Mouse (Mus musculus): ENCODE results near the gene Gm14214. TPM values are rescaled to one million over a fixed set of nuclear protein-coding genes. Genes with fewer than 3 reads are reported as not detected.

The Gm14214 gene
- polyA plus RNA-seq, 1 experiment from 2014 or later: not detected

DNA sequence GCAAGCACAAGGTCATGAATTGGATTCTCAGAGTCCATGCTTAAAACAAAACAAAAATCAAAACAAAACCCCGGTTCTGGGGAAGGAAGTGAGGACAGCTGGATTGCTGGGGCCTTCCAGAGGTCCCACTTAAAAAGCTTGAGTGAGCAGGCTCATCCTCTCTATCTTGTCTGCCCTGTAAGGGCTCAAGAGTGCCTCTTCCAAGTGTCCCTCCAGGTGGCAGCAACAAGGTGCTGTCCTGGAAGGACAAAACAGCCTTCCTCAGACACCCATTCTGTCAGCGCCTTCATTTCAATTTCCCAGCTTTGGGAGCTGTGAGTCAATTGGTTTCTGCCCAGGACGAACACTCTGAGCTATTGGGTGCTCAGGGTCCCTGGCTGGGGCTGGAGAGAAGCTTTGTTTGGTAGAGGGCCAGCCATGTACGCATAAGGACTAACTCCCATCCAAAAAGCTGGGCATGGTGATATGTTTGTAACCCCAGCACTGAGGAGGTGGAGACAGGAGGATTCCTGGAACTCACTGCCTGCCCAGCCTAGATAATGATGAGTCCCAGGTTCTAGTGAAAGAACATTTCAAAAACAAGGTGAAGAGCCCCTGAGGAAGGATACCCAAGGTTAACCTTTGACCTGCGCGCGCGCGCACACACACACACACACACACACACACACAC lies 4.9 kb downstream of the Gm14214 start:
- no peak overlapping the region for H3K4me2 ChIP-seq (ENCODE audit: low read depth, low read length, severe bottlenecking)
- H3K27ac ChIP-seq (ENCODE audit: low read depth, low read length): no peak overlapping the region
- no peak overlapping the region for H3K4me3 ChIP-seq (ENCODE audit: low read depth, low read length)
- H3K4me1 ChIP-seq (replicated peaks; ENCODE audit: control insufficient read depth, insufficient read depth, low read length): no peaks in the 10 kb centered on the region
- ATAC-seq (replicated peaks; ENCODE audit: low FRiP score): no peak
- no peaks in the 10 kb centered on the region for H3K9me3 ChIP-seq (ENCODE audit: control insufficient read depth, low read length)
- H3K36me3 ChIP-seq (ENCODE audit: control insufficient read depth, insufficient read depth, low read length): no peaks in the 10 kb centered on the region
- DNase-seq (ENCODE audit: low spot score): no peak
- H3K9ac ChIP-seq (ENCODE audit: low read length): no peak overlapping the region
- no peaks in the 10 kb centered on the region for H3K27me3 ChIP-seq (ENCODE audit: control insufficient read depth, insufficient read depth, low read length)
- WGBS: 82% methylated on average over 9 of the region's 9 CpGs

DNA sequence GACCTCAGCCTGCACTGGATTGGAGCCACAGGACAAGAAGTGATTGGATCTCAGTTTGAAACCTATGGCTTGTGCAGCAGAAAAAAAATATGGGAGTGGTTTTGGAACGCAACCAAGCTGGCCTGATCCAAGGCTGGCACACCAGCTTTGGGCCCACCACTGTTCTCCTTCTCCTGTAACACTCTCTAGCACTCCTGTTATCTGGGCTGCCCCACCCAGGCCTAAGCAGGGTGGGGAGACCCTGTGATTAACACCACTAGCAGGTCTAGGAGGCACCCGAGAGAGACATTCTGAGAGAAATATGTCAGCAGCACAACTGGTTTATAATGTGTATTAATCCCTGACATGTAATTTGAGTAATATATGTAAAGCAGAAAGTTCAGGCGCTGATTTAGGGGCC lies 6.6 kb downstream of the Gm14214 start:
- DNase-seq (ENCODE audit: low spot score): no peak
- no peaks in the 10 kb centered on the region for H3K4me1 ChIP-seq (replicated peaks; ENCODE audit: control insufficient read depth, insufficient read depth, low read length)
- no peak overlapping the region for H3K4me2 ChIP-seq (ENCODE audit: low read depth, low read length, severe bottlenecking)
- ATAC-seq (replicated peaks; ENCODE audit: low FRiP score): no peak
- H3K9ac ChIP-seq (ENCODE audit: low read length): no peak overlapping the region
- H3K27ac ChIP-seq (ENCODE audit: low read depth, low read length): no peak overlapping the region
- H3K9me3 ChIP-seq (ENCODE audit: control insufficient read depth, low read length): no peaks in the 10 kb centered on the region
- H3K27me3 ChIP-seq (ENCODE audit: control insufficient read depth, insufficient read depth, low read length): no peaks in the 10 kb centered on the region
- H3K36me3 ChIP-seq (ENCODE audit: control insufficient read depth, insufficient read depth, low read length): no peaks in the 10 kb centered on the region
- 81% methylated on average over 3 of the region's 3 CpGs for WGBS
- no peak overlapping the region for H3K4me3 ChIP-seq (ENCODE audit: low read depth, low read length)

DNA sequence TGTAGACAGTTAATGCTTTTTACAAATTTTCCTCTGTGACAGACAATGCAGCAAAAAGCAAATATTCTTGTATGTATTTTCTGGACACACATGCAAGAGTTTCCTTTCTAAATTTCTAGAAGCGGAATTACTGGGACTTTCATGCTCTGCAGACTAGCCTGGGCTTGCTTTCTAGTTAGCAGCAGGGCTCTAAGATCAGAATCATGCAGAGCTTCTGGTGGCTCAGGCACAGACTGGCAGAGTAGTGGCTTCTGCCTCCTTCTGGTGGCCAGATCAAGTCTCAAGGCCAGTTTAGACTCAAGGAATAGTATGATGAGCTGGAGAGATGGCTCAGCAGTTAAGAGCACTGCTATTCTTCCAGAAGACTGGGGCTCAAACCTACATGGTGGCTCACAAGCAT lies 11.4 kb downstream of the Gm14214 start:
- no peak overlapping the region for H3K4me3 ChIP-seq (ENCODE audit: low read depth, low read length)
- H3K27me3 ChIP-seq (ENCODE audit: control insufficient read depth, insufficient read depth, low read length): no peaks in the 10 kb centered on the region
- H3K36me3 ChIP-seq (ENCODE audit: control insufficient read depth, insufficient read depth, low read length): no peaks in the 10 kb centered on the region
- no peak overlapping the region for H3K4me2 ChIP-seq (ENCODE audit: low read depth, low read length, severe bottlenecking)
- no peaks in the 10 kb centered on the region for H3K4me1 ChIP-seq (replicated peaks; ENCODE audit: control insufficient read depth, insufficient read depth, low read length)
- no peak overlapping the region for H3K9ac ChIP-seq (ENCODE audit: low read length)
- H3K27ac ChIP-seq (ENCODE audit: low read depth, low read length): no peak overlapping the region
- no peak for ATAC-seq (replicated peaks; ENCODE audit: low FRiP score)
- no peak for DNase-seq (ENCODE audit: low spot score)
- no peaks in the 10 kb centered on the region for H3K9me3 ChIP-seq (ENCODE audit: control insufficient read depth, low read length)
- 92% methylated on average over 1 of the region's 1 CpGs for WGBS

DNA sequence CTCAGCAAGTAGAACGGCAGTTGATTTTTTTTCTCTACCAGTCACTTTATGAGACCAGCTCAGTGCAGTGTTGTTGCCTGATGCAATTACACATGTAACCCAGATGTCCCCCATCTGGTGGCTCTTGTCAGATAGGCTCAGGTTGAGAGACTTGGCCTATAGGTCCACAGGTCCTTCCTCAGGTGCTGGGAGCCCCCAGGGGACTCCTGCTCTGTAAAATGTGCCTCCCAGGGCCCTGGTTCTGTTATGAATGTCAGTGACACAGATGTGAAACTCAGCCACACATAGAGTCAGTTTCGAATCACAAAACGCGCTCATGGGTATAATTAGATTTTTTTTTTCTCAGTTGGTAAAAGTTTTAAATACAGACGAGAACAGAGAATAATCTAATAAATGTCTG lies 12.1 kb downstream of the Gm14214 start:
- Histone ChIP-seq H3K9ac (ENCODE audit: low read length) (no peak overlapping the region), H3K4me2 (ENCODE audit: low read depth, low read length, severe bottlenecking) (no peak overlapping the region), H3K27me3 (ENCODE audit: control insufficient read depth, insufficient read depth, low read length) (no peaks in the 10 kb centered on the region), H3K4me1 (replicated peaks; ENCODE audit: control insufficient read depth, insufficient read depth, low read length) (no peaks in the 10 kb centered on the region), H3K27ac (ENCODE audit: low read depth, low read length) (no peak overlapping the region), H3K4me3 (ENCODE audit: low read depth, low read length) (no peak overlapping the region), H3K36me3 (ENCODE audit: control insufficient read depth, insufficient read depth, low read length) (no peaks in the 10 kb centered on the region), H3K9me3 (ENCODE audit: control insufficient read depth, low read length) (no peaks in the 10 kb centered on the region)
- ATAC-seq (replicated peaks; ENCODE audit: low FRiP score): no peak
- no peak for DNase-seq (ENCODE audit: low spot score)
- 93% methylated on average over 5 of the region's 5 CpGs for WGBS

GRCm38 (mm10) chr2:154755791-154756190 lies 14.0 kb downstream of the Gm14214 start:
- H3K27ac ChIP-seq (ENCODE audit: low read depth, low read length): no peak overlapping the region
- no peak for DNase-seq (ENCODE audit: low spot score)
- WGBS: 54% methylated on average over 6 of the region's 6 CpGs

DNA sequence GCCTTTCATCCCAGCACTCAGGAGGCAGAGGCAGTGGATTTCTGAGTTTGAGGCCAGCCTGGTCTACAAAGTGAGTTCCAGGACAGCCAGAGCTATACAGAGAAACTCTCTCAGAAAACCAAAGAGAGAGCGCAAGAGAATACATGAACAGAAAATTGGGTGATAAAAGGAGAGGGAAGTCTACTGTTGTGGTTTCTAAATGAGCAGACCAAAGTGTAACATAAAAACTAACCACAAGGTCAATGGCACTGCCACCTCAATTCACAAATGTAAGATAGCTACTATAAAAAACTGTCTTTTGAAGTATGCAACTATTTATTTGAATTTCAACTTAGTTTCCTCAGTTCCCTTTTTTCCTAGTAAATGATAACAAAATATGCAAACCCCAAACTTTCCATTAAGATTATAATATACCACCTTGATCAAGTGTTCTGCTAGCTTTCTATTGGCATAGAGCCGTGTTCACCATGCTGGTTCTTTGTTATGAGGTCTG lies 15.7 kb downstream of the Gm14214 start:
- WGBS: 88% methylated on average over 2 of the region's 2 CpGs
- Histone ChIP-seq H3K4me3 (ENCODE audit: low read depth, low read length) (no peak overlapping the region), H3K4me1 (replicated peaks; ENCODE audit: control insufficient read depth, insufficient read depth, low read length) (peaks cover 2% of the 10 kb centered on the region; the same call in 1 of the 2 replicates), H3K27ac (ENCODE audit: low read depth, low read length) (no peak overlapping the region), H3K9me3 (ENCODE audit: control insufficient read depth, low read length) (no peaks in the 10 kb centered on the region), H3K36me3 (ENCODE audit: control insufficient read depth, insufficient read depth, low read length) (no peaks in the 10 kb centered on the region), H3K9ac (ENCODE audit: low read length) (no peak overlapping the region), H3K27me3 (ENCODE audit: control insufficient read depth, insufficient read depth, low read length) (no peaks in the 10 kb centered on the region), H3K4me2 (ENCODE audit: low read depth, low read length, severe bottlenecking) (no peak overlapping the region)
- DNase-seq (ENCODE audit: low spot score) (no peak), ATAC-seq (replicated peaks; ENCODE audit: low FRiP score) (no peak)

More at GRCm38 (mm10) chr2:154755791-154756190, 14.0 kb downstream of the Gm14214 start:
- no peak for ATAC-seq (replicated peaks; ENCODE audit: low FRiP score)
- Histone ChIP-seq H3K4me3 (ENCODE audit: low read depth, low read length) (no peak overlapping the region), H3K27me3 (ENCODE audit: control insufficient read depth, insufficient read depth, low read length) (no peaks in the 10 kb centered on the region), H3K4me1 (replicated peaks; ENCODE audit: control insufficient read depth, insufficient read depth, low read length) (no peaks in the 10 kb centered on the region), H3K36me3 (ENCODE audit: control insufficient read depth, insufficient read depth, low read length) (no peaks in the 10 kb centered on the region), H3K9ac (ENCODE audit: low read length) (no peak overlapping the region), H3K9me3 (ENCODE audit: control insufficient read depth, low read length) (no peaks in the 10 kb centered on the region), H3K4me2 (ENCODE audit: low read depth, low read length, severe bottlenecking) (no peak overlapping the region)

GRCm38 (mm10) chr2:154751924-154752323 lies 17.9 kb downstream of the Gm14214 start:
- H3K27ac ChIP-seq (ENCODE audit: low read depth, low read length): no peak overlapping the region
- no peaks in the 10 kb centered on the region for H3K9me3 ChIP-seq (ENCODE audit: control insufficient read depth, low read length)
- H3K4me2 ChIP-seq (ENCODE audit: low read depth, low read length, severe bottlenecking): no peak overlapping the region
- no peak overlapping the region for H3K9ac ChIP-seq (ENCODE audit: low read length)
- peaks cover 2% of the 10 kb centered on the region; the same call in 1 of the 2 replicates for H3K4me1 ChIP-seq (replicated peaks; ENCODE audit: control insufficient read depth, insufficient read depth, low read length)
- ATAC-seq (replicated peaks; ENCODE audit: low FRiP score) (no peak), DNase-seq (ENCODE audit: low spot score) (no peak)
- WGBS: 51% methylated on average over 8 of the region's 8 CpGs
- H3K36me3 ChIP-seq (ENCODE audit: control insufficient read depth, insufficient read depth, low read length): no peaks in the 10 kb centered on the region
- no peak overlapping the region for H3K4me3 ChIP-seq (ENCODE audit: low read depth, low read length)
- H3K27me3 ChIP-seq (ENCODE audit: control insufficient read depth, insufficient read depth, low read length): no peaks in the 10 kb centered on the region; the same call in 1 of the 2 replicates

GRCm38 (mm10) chr2:154749046-154750036 lies 20.5 kb downstream of the Gm14214 start:
- 39% methylated on average over 23 of the region's 23 CpGs for WGBS
- no peak overlapping the region for H3K4me3 ChIP-seq (ENCODE audit: low read depth, low read length)

More at GRCm38 (mm10) chr2:154749046-154750036, 20.5 kb downstream of the Gm14214 start:
- DNase-seq (ENCODE audit: low spot score) (peak; percentile 69), ATAC-seq (replicated peaks; ENCODE audit: low FRiP score) (no peak; the same call in 1 of the 2 replicates)
- Histone ChIP-seq H3K4me1 (replicated peaks; ENCODE audit: control insufficient read depth, insufficient read depth, low read length) (peaks cover 2% of the 10 kb centered on the region; the same call in 1 of the 2 replicates), H3K27ac (ENCODE audit: low read depth, low read length) (0 out of 2 replicates have a peak overlapping the region, but pooled peaks have one; percentile 21), H3K9me3 (ENCODE audit: control insufficient read depth, low read length) (no peaks in the 10 kb centered on the region), H3K36me3 (ENCODE audit: control insufficient read depth, insufficient read depth, low read length) (no peaks in the 10 kb centered on the region), H3K27me3 (ENCODE audit: control insufficient read depth, insufficient read depth, low read length) (no peaks in the 10 kb centered on the region; the same call in 1 of the 2 replicates), H3K4me2 (ENCODE audit: low read depth, low read length, severe bottlenecking) (no peak overlapping the region; the same call in 1 of the 2 replicates), H3K9ac (ENCODE audit: low read length) (no peak overlapping the region)

All from forebrain, embryonic 11.5 days (tissue).